Mouse (Mus musculus): ENCODE measurements around the gene Apoa2. TPM values are rescaled to one million over a fixed set of nuclear protein-coding genes. Genes with fewer than 3 reads are reported as not detected.

The Apoa2 gene
- total and polyA plus RNA-seq, 2 experiments from 2014 or later: 2.0 to 2.7 TPM

GRCm38 (mm10) chr1:171189046-171189445 lies 35.8 kb upstream of the Apoa2 start:
- DNase-seq: no peak
- Histone ChIP-seq H3K9ac (no peak overlapping the region), H3K4me2 (ENCODE audit: low read depth) (no peak overlapping the region), H3K4me1 (ENCODE audit: insufficient read depth) (peaks cover 5% of the 10 kb centered on the region; the same call in 1 of the 2 replicates), H3K36me3 (ENCODE audit: insufficient read depth) (no peaks in the 10 kb centered on the region), H3K9me3 (ENCODE audit: low read length) (no peaks in the 10 kb centered on the region), H3K27ac (ENCODE audit: low read depth, low read length) (no peak overlapping the region), H3K27me3 (ENCODE audit: insufficient read depth, low read length) (peaks cover 16% of the 10 kb centered on the region), H3K4me3 (ENCODE audit: low read depth, low read length) (no peak overlapping the region)
- WGBS: 17% methylated on average over 8 of the region's 8 CpGs
- no peak for TF ChIP-seq CTCF (IDR thresholded peaks at IDR 0.05; ENCODE audit: low read depth)
- no peak for ATAC-seq

DNA sequence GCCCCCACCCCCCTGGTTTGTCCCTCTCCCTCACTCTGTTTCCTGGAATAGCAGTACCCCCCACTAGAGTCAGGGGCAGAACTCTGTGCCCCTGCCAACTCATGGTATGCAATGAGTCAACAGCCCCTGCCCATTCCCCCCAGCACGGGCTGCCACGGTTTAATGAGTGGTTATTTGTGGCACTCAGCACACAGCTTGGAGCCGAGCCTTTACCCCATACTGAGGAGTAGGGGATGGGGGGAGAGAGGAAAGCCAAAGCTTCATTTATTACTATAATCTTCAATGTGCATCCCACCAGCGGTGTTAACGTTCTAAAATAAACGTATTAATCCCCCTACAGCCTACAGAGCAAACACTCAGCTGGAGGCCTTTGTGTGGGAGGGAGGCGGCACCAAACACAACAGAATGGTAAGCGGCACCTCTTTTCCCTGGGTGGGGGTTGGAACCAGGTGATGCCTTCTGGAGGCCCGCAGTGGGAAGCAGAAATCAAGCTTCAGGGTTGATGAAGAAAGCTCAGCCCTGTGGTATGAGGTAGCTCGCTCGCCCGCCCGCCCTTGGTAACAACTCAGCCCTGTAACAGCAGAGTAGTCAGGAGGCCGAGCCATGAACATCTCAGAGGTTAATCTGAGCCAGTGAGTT lies 35.3 kb upstream of the Apoa2 start:
- Histone ChIP-seq H3K4me2 (ENCODE audit: low read depth) (no peak overlapping the region), H3K27ac (ENCODE audit: low read depth, low read length) (no peak overlapping the region), H3K9me3 (ENCODE audit: low read length) (no peaks in the 10 kb centered on the region)

DNA sequence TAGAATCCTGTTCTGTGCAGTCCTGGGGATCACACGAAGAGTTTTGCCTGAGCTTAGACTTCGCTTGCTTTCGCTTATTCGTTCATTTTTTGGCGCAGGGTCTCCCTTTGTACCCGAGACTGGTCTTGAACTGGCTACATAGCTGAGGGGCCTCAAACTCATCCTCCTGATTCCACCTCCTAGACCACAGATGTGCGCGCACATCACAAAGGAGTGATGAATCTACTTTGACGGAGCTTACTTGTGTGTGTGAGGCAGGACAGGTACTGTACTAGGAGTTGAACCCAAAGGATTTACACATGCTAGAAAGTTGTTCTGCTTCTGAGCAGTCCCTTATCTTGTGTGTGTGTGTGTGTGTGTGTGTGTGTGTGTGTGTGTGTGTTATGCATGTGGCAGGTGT lies 34.0 kb upstream of the Apoa2 start:
- Histone ChIP-seq H3K27me3 (ENCODE audit: insufficient read depth, low read length) (peaks cover 22% of the 10 kb centered on the region), H3K36me3 (ENCODE audit: insufficient read depth) (no peaks in the 10 kb centered on the region), H3K27ac (ENCODE audit: low read depth, low read length) (no peak overlapping the region), H3K4me1 (ENCODE audit: insufficient read depth) (peaks cover 10% of the 10 kb centered on the region; the same call in 1 of the 2 replicates), H3K9ac (no peak overlapping the region), H3K9me3 (ENCODE audit: low read length) (no peaks in the 10 kb centered on the region), H3K4me3 (ENCODE audit: low read depth, low read length) (no peak overlapping the region), H3K4me2 (ENCODE audit: low read depth) (no peak overlapping the region)
- WGBS: 93% methylated on average over 9 of the region's 9 CpGs
- TF ChIP-seq CTCF (IDR thresholded peaks at IDR 0.05; ENCODE audit: low read depth): no peak
- ATAC-seq: no peak
- DNase-seq: no peak

More for the DNA sequence above, 35.3 kb upstream of the Apoa2 start:
- Histone ChIP-seq H3K36me3 (ENCODE audit: insufficient read depth) (no peaks in the 10 kb centered on the region), H3K27me3 (ENCODE audit: insufficient read depth, low read length) (peaks cover 21% of the 10 kb centered on the region), H3K4me1 (ENCODE audit: insufficient read depth) (peaks cover 5% of the 10 kb centered on the region; the same call in 1 of the 2 replicates), H3K4me3 (ENCODE audit: low read depth, low read length) (no peak overlapping the region), H3K9ac (no peak overlapping the region)
- DNase-seq (peak; percentile 12), ATAC-seq (peak; percentile 27; the same call in 1 of the 2 replicates)
- TF ChIP-seq CTCF (IDR thresholded peaks at IDR 0.05; ENCODE audit: low read depth): no peak
- WGBS: 30% methylated on average over 14 of the region's 14 CpGs

DNA sequence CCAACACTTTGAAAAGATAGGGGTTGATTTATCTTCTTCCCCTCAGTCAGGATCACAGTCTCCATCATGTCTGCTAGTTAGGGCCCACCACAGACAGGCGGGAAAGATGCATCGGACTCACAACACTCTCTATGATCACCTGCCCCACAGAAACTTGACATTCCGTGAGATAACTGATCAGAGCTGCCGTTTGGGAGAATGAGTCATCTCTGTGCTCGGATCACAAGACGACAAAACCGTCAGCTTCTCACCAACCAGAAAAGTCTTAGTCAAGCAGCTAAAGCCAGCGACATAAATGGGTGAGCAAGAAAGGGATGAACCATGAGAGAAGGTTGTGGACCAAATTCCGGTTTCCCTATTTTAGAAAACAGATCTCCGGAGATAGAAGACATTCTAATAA lies 32.6 kb upstream of the Apoa2 start:
- no peaks in the 10 kb centered on the region for H3K36me3 ChIP-seq (ENCODE audit: insufficient read depth)
- no peaks in the 10 kb centered on the region for H3K9me3 ChIP-seq (ENCODE audit: low read length)
- ATAC-seq (no peak), DNase-seq (no peak)
- H3K4me3 ChIP-seq (ENCODE audit: low read depth, low read length): no peak overlapping the region
- no peak overlapping the region for H3K4me2 ChIP-seq (ENCODE audit: low read depth)
- peaks cover 29% of the 10 kb centered on the region for H3K27me3 ChIP-seq (ENCODE audit: insufficient read depth, low read length)
- WGBS: 59% methylated on average over 10 of the region's 10 CpGs
- peaks cover 10% of the 10 kb centered on the region; the same call in 1 of the 2 replicates for H3K4me1 ChIP-seq (ENCODE audit: insufficient read depth)
- TF ChIP-seq CTCF (IDR thresholded peaks at IDR 0.05; ENCODE audit: low read depth): no peak
- H3K27ac ChIP-seq (ENCODE audit: low read depth, low read length): no peak overlapping the region
- no peak overlapping the region for H3K9ac ChIP-seq

DNA sequence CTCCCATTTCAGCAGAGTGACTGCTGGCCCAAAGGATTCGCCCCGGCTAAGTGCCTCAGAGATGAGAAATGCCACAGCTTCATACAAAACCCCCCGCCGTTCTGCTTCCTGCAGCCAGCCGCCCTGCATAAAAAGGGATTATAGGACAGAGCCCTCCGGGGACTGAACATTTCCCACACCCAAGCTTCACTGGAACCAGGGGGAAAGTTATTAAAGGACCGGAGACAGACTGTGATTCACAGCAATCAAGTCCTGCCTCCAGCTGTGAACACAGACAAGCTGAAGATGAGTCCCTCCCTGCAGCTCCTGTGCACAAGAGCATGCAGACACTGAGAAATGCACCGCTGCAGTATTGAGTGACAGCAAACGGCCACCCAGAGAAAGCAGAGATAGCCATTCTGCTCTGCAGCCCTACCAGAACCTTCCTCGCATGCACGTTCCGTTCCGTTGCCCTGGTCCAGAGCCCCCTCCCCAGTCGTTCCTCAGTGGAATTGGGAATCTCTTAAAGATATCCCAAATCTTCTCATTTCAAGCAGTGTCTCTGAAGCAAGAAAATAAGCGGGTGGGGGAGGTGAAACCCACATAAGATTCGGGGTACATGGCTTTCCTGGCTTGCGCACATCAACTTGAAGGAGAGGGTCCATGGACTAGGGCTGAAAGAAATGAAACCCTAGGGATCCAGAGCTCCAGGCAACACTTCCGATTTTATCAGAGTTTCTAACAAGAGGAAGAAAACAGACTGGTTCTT lies 31.6 kb upstream of the Apoa2 start:
- H3K4me3 ChIP-seq (ENCODE audit: low read depth, low read length): peak overlapping the region; percentile 22
- TF ChIP-seq CTCF (IDR thresholded peaks at IDR 0.05; ENCODE audit: low read depth): no peak
- H3K36me3 ChIP-seq (ENCODE audit: insufficient read depth): no peaks in the 10 kb centered on the region
- peak overlapping the region; percentile 41 for H3K4me2 ChIP-seq (ENCODE audit: low read depth)
- ATAC-seq (no peak), DNase-seq (peak; percentile 20)
- no peak overlapping the region for H3K27ac ChIP-seq (ENCODE audit: low read depth, low read length)
- WGBS: 4% methylated on average over 18 of the region's 18 CpGs
- H3K27me3 ChIP-seq (ENCODE audit: insufficient read depth, low read length): peaks cover 31% of the 10 kb centered on the region
- H3K9ac ChIP-seq: peak overlapping the region; percentile 36
- peaks cover 10% of the 10 kb centered on the region; the same call in 1 of the 2 replicates for H3K4me1 ChIP-seq (ENCODE audit: insufficient read depth)
- H3K9me3 ChIP-seq (ENCODE audit: low read length): no peaks in the 10 kb centered on the region

GRCm38 (mm10) chr1:171193911-171194830 lies 30.7 kb upstream of the Apoa2 start:
- Histone ChIP-seq H3K36me3 (ENCODE audit: insufficient read depth) (no peaks in the 10 kb centered on the region), H3K27ac (ENCODE audit: low read depth, low read length) (no peak overlapping the region), H3K4me2 (ENCODE audit: low read depth) (peak overlapping the region; percentile 41), H3K9ac (no peak overlapping the region), H3K27me3 (ENCODE audit: insufficient read depth, low read length) (peaks cover 31% of the 10 kb centered on the region), H3K9me3 (ENCODE audit: low read length) (no peaks in the 10 kb centered on the region), H3K4me3 (ENCODE audit: low read depth, low read length) (no peak overlapping the region; the same call in none of the 2 replicates), H3K4me1 (ENCODE audit: insufficient read depth) (peaks cover 10% of the 10 kb centered on the region; the same call in 1 of the 2 replicates)
- ATAC-seq: no peak
- TF ChIP-seq CTCF (IDR thresholded peaks at IDR 0.05; ENCODE audit: low read depth): no peak
- WGBS: 30% methylated on average over 11 of the region's 11 CpGs
- no peak for DNase-seq

Measured in forebrain, postnatal 0 days (tissue).